Mouse (Mus musculus): ENCODE measurements at regions not wholly inside any gene's neighbourhood (a gene's known extent, or its start where the extent isn't known, plus 50 kb on each side); places are given as distances from the start of the nearest gene placed in this dataset.

DNA sequence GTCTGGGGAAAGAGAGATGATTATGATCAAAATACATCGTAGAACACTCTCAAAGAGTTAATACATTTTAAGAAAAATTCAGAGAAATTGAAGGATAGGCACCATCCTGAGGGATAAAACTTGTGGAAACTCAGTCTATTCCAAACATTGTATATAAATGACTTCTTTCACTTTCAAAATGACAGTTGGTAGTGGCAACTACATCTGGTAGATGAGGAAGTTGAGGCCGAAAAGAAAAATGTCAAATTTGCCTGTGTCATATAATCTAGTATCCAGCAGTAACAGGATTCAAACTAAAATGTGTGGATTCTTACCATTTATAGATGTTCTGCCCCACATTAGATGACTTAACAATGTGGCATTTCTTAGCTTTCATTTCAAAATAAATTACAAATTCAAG, 86.0 kb upstream of the Ppargc1a start:
- peak; percentile 64 for ATAC-seq (replicated peaks; ENCODE audit: poor library complexity)

DNA sequence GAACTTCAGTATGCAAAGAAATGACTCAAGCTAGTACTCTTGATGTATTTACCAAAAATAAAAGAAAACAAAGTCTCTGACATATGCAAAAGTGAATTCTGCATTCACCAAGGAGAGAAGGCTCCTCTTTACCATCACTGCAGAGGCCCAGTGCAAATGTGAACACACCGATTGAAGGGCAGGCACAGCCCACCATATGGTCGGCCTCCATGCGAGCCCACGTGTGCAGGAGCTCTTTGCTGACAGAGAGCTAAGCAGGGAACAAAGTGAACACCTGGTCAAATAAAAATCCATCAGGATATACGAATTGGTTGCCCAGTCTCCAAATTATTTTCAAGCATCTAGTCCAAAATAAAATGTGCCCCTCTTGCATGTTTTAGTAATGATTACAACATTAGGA, 56.9 kb upstream of the Ppargc1a start:
- ATAC-seq (replicated peaks; ENCODE audit: poor library complexity) = no peak

All from megakaryocyte progenitor cell, adult 5-6 weeks (primary cell).